Mouse (Mus musculus): Measurements from ENCODE around the gene Naa35. TPM values are rescaled to one million over a fixed set of nuclear protein-coding genes. Genes with fewer than 3 reads are reported as not detected.

Gene Naa35
- polyA plus RNA-seq, 1 experiment from 2014 or later = 71.0 TPM

- H3K27ac ChIP-seq (replicated peaks; ENCODE audit: low read depth, low read length) = no peak overlapping the region
These were observed 35.7 kb upstream of the Naa35 start for GRCm38 (mm10) chr13:59549318-59549798.

GRCm38 (mm10) chr13:59552286-59552685 lies 32.8 kb upstream of the Naa35 start:
- H3K27me3 ChIP-seq (replicated peaks; ENCODE audit: control insufficient read depth, insufficient read depth, low read length) = no peaks in the 10 kb centered on the region
- no peaks in the 10 kb centered on the region for H3K36me3 ChIP-seq (ENCODE audit: control insufficient read depth, insufficient read depth, low read length)
- H3K27ac ChIP-seq (replicated peaks; ENCODE audit: low read depth, low read length) = no peak overlapping the region
- no peak overlapping the region for H3K4me3 ChIP-seq (ENCODE audit: low read depth, low read length)
- H3K4me1 ChIP-seq (ENCODE audit: control insufficient read depth, insufficient read depth, low read length) = peaks cover 17% of the 10 kb centered on the region
- DNase-seq (ENCODE audit: low spot score) = peak; percentile 18
- no peak for ATAC-seq (ENCODE audit: low read depth)
- no peak overlapping the region for H3K4me2 ChIP-seq (ENCODE audit: low read depth, low read length)
- WGBS = 74% methylated on average over 5 of the region's 5 CpGs
- no peak overlapping the region for H3K9ac ChIP-seq (ENCODE audit: low read depth, low read length)
- H3K9me3 ChIP-seq (ENCODE audit: control insufficient read depth, low read length) = no peaks in the 10 kb centered on the region

More at GRCm38 (mm10) chr13:59549318-59549798, 35.7 kb upstream of the Naa35 start:
- Histone ChIP-seq H3K4me3 (ENCODE audit: low read depth, low read length) (no peak overlapping the region), H3K27me3 (replicated peaks; ENCODE audit: control insufficient read depth, insufficient read depth, low read length) (no peaks in the 10 kb centered on the region), H3K9ac (ENCODE audit: low read depth, low read length) (no peak overlapping the region), H3K4me2 (ENCODE audit: low read depth, low read length) (no peak overlapping the region), H3K9me3 (ENCODE audit: control insufficient read depth, low read length) (no peaks in the 10 kb centered on the region), H3K36me3 (ENCODE audit: control insufficient read depth, insufficient read depth, low read length) (no peaks in the 10 kb centered on the region), H3K4me1 (ENCODE audit: control insufficient read depth, insufficient read depth, low read length) (peaks cover 11% of the 10 kb centered on the region; the same call in 1 of the 2 replicates)
- DNase-seq (ENCODE audit: low spot score) (no peak), ATAC-seq (ENCODE audit: low read depth) (no peak)
- 62% methylated on average over 1 of the region's 1 CpGs for WGBS

- 80% methylated on average over 2 of the region's 2 CpGs for WGBS
These were observed 32.3 kb upstream of the Naa35 start for GRCm38 (mm10) chr13:59552751-59553150.

GRCm38 (mm10) chr13:59554772-59555505 lies 30.1 kb upstream of the Naa35 start:
- H3K4me1 ChIP-seq (ENCODE audit: control insufficient read depth, insufficient read depth, low read length) = peaks cover 10% of the 10 kb centered on the region
- H3K4me2 ChIP-seq (ENCODE audit: low read depth, low read length) = peak overlapping the region; percentile 93
- WGBS = 74% methylated on average over 17 of the region's 17 CpGs
- no peak for ATAC-seq (ENCODE audit: low read depth)
- no peak overlapping the region for H3K4me3 ChIP-seq (ENCODE audit: low read depth, low read length)
- no peak overlapping the region for H3K9ac ChIP-seq (ENCODE audit: low read depth, low read length)
- H3K27me3 ChIP-seq (replicated peaks; ENCODE audit: control insufficient read depth, insufficient read depth, low read length) = no peaks in the 10 kb centered on the region
- no peak for DNase-seq (ENCODE audit: low spot score)
- no peaks in the 10 kb centered on the region for H3K9me3 ChIP-seq (ENCODE audit: control insufficient read depth, low read length)
- H3K36me3 ChIP-seq (ENCODE audit: control insufficient read depth, insufficient read depth, low read length) = no peaks in the 10 kb centered on the region
- no peak overlapping the region for H3K27ac ChIP-seq (replicated peaks; ENCODE audit: low read depth, low read length)

More at GRCm38 (mm10) chr13:59552751-59553150, 32.3 kb upstream of the Naa35 start:
- H3K4me3 ChIP-seq (ENCODE audit: low read depth, low read length) = no peak overlapping the region
- peaks cover 13% of the 10 kb centered on the region for H3K4me1 ChIP-seq (ENCODE audit: control insufficient read depth, insufficient read depth, low read length)
- H3K36me3 ChIP-seq (ENCODE audit: control insufficient read depth, insufficient read depth, low read length) = no peaks in the 10 kb centered on the region
- H3K4me2 ChIP-seq (ENCODE audit: low read depth, low read length) = no peak overlapping the region
- no peak overlapping the region for H3K27ac ChIP-seq (replicated peaks; ENCODE audit: low read depth, low read length)
- DNase-seq (ENCODE audit: low spot score) (no peak), ATAC-seq (ENCODE audit: low read depth) (no peak)
- no peak overlapping the region for H3K9ac ChIP-seq (ENCODE audit: low read depth, low read length)
- no peaks in the 10 kb centered on the region for H3K27me3 ChIP-seq (replicated peaks; ENCODE audit: control insufficient read depth, insufficient read depth, low read length)
- no peaks in the 10 kb centered on the region for H3K9me3 ChIP-seq (ENCODE audit: control insufficient read depth, low read length)

GRCm38 (mm10) chr13:59555613-59556192 lies 29.4 kb upstream of the Naa35 start:
- peak overlapping the region; percentile 85 for H3K4me3 ChIP-seq (ENCODE audit: low read depth, low read length)
- H3K4me2 ChIP-seq (ENCODE audit: low read depth, low read length) = peak overlapping the region; percentile 93
- ATAC-seq (ENCODE audit: low read depth) (no peak), DNase-seq (ENCODE audit: low spot score) (no peak)
- no peak overlapping the region for H3K9ac ChIP-seq (ENCODE audit: low read depth, low read length)
- no peaks in the 10 kb centered on the region for H3K27me3 ChIP-seq (replicated peaks; ENCODE audit: control insufficient read depth, insufficient read depth, low read length)
- no peak overlapping the region for H3K27ac ChIP-seq (replicated peaks; ENCODE audit: low read depth, low read length)
- no peaks in the 10 kb centered on the region for H3K36me3 ChIP-seq (ENCODE audit: control insufficient read depth, insufficient read depth, low read length)
- H3K9me3 ChIP-seq (ENCODE audit: control insufficient read depth, low read length) = no peaks in the 10 kb centered on the region
- H3K4me1 ChIP-seq (ENCODE audit: control insufficient read depth, insufficient read depth, low read length) = peaks cover 10% of the 10 kb centered on the region
- WGBS = 71% methylated on average over 8 of the region's 8 CpGs

- peak overlapping the region; percentile 78 for H3K27ac ChIP-seq (replicated peaks; ENCODE audit: low read depth, low read length)
- 2% methylated on average over 19 of the region's 45 CpGs for WGBS
These were observed 28.4 kb upstream of the Naa35 start for GRCm38 (mm10) chr13:59556670-59557069.

GRCm38 (mm10) chr13:59557185-59557985 lies 27.7 kb upstream of the Naa35 start:
- Histone ChIP-seq H3K36me3 (ENCODE audit: control insufficient read depth, insufficient read depth, low read length) (no peaks in the 10 kb centered on the region), H3K27me3 (replicated peaks; ENCODE audit: control insufficient read depth, insufficient read depth, low read length) (no peaks in the 10 kb centered on the region), H3K9ac (ENCODE audit: low read depth, low read length) (peak overlapping the region; percentile 83), H3K9me3 (ENCODE audit: control insufficient read depth, low read length) (no peaks in the 10 kb centered on the region), H3K4me1 (ENCODE audit: control insufficient read depth, insufficient read depth, low read length) (peaks cover 10% of the 10 kb centered on the region), H3K27ac (replicated peaks; ENCODE audit: low read depth, low read length) (peak overlapping the region; percentile 78), H3K4me2 (ENCODE audit: low read depth, low read length) (peak overlapping the region; percentile 93), H3K4me3 (ENCODE audit: low read depth, low read length) (peak overlapping the region; percentile 85)
- ATAC-seq (ENCODE audit: low read depth) (peak; percentile 90), DNase-seq (ENCODE audit: low spot score) (peak; percentile 92)
- under 1% methylated on average over 11 of the region's 73 CpGs for WGBS

More at GRCm38 (mm10) chr13:59556670-59557069, 28.4 kb upstream of the Naa35 start:
- ATAC-seq (ENCODE audit: low read depth) (peak; percentile 84), DNase-seq (ENCODE audit: low spot score) (peak; percentile 42)
- Histone ChIP-seq H3K27me3 (replicated peaks; ENCODE audit: control insufficient read depth, insufficient read depth, low read length) (no peaks in the 10 kb centered on the region), H3K4me3 (ENCODE audit: low read depth, low read length) (peak overlapping the region; percentile 85), H3K9ac (ENCODE audit: low read depth, low read length) (peak overlapping the region; percentile 83), H3K4me2 (ENCODE audit: low read depth, low read length) (peak overlapping the region; percentile 93), H3K9me3 (ENCODE audit: control insufficient read depth, low read length) (no peaks in the 10 kb centered on the region), H3K4me1 (ENCODE audit: control insufficient read depth, insufficient read depth, low read length) (peaks cover 10% of the 10 kb centered on the region), H3K36me3 (ENCODE audit: control insufficient read depth, insufficient read depth, low read length) (no peaks in the 10 kb centered on the region)

GRCm38 (mm10) chr13:59558776-59559175 lies 26.3 kb upstream of the Naa35 start:
- DNase-seq (ENCODE audit: low spot score) (no peak), ATAC-seq (ENCODE audit: low read depth) (no peak)
- Histone ChIP-seq H3K4me2 (ENCODE audit: low read depth, low read length) (no peak overlapping the region), H3K4me3 (ENCODE audit: low read depth, low read length) (no peak overlapping the region), H3K27ac (replicated peaks; ENCODE audit: low read depth, low read length) (no peak overlapping the region), H3K4me1 (ENCODE audit: control insufficient read depth, insufficient read depth, low read length) (peaks cover 10% of the 10 kb centered on the region), H3K9me3 (ENCODE audit: control insufficient read depth, low read length) (no peaks in the 10 kb centered on the region), H3K36me3 (ENCODE audit: control insufficient read depth, insufficient read depth, low read length) (no peaks in the 10 kb centered on the region), H3K9ac (ENCODE audit: low read depth, low read length) (no peak overlapping the region), H3K27me3 (replicated peaks; ENCODE audit: control insufficient read depth, insufficient read depth, low read length) (no peaks in the 10 kb centered on the region)
- WGBS = 92% methylated on average over 5 of the region's 5 CpGs
